Mouse (Mus musculus): ENCODE data around the gene B230118H07Rik. TPM values are rescaled to one million over a fixed set of nuclear protein-coding genes. Genes with fewer than 3 reads are reported as not detected.
A peak's percentile ranks its signal among the peaks of the same experiment; 100 is the strongest.

The B230118H07Rik gene
- polyA plus RNA-seq, 1 experiment from 2014 or later: 14.9 TPM

GRCm38 (mm10) chr2:101638979-101639839 lies 10.1 kb downstream of the B230118H07Rik start:
- no peaks in the 10 kb centered on the region for H3K36me3 ChIP-seq (replicated peaks)
- H3K27ac ChIP-seq (replicated peaks): no peak overlapping the region
- no peak for ATAC-seq (ENCODE audit: insufficient read depth)
- H3K4me1 ChIP-seq (replicated peaks): no peaks in the 10 kb centered on the region
- H3K4me2 ChIP-seq: no peak overlapping the region
- no peak overlapping the region for H3K9ac ChIP-seq
- no peaks in the 10 kb centered on the region for H3K27me3 ChIP-seq
- 71% methylated on average over 7 of the region's 7 CpGs for WGBS (ENCODE audit: insufficient replicate concordance)
- H3K4me3 ChIP-seq (replicated peaks): no peak overlapping the region
- H3K9me3 ChIP-seq (replicated peaks): no peaks in the 10 kb centered on the region

- H3K36me3 ChIP-seq (replicated peaks): no peaks in the 10 kb centered on the region
- WGBS (ENCODE audit: insufficient replicate concordance): 1% methylated on average over 31 of the region's 31 CpGs
- peak overlapping the region; percentile 53 for H3K27ac ChIP-seq (replicated peaks)
- peak overlapping the region; percentile 77 for H3K4me2 ChIP-seq
- H3K4me3 ChIP-seq (replicated peaks): peak overlapping the region; percentile 68
- ATAC-seq (ENCODE audit: insufficient read depth): peak; percentile 98
- H3K27me3 ChIP-seq: no peaks in the 10 kb centered on the region
- peaks cover 8% of the 10 kb centered on the region; the same call in 1 of the 2 replicates for H3K4me1 ChIP-seq (replicated peaks)
- peak overlapping the region; percentile 58 for H3K9ac ChIP-seq
- H3K9me3 ChIP-seq (replicated peaks): no peaks in the 10 kb centered on the region
These were observed 20.8 kb downstream of the B230118H07Rik start for GRCm38 (mm10) chr2:101628297-101629236.

- H3K4me2 ChIP-seq: no peak overlapping the region
- H3K4me3 ChIP-seq (replicated peaks): no peak overlapping the region
- no peak overlapping the region for H3K9ac ChIP-seq
- no peak overlapping the region for H3K27ac ChIP-seq (replicated peaks)
- no peaks in the 10 kb centered on the region for H3K27me3 ChIP-seq
- ATAC-seq (ENCODE audit: insufficient read depth): no peak
- no peaks in the 10 kb centered on the region for H3K9me3 ChIP-seq (replicated peaks)
- no peaks in the 10 kb centered on the region for H3K36me3 ChIP-seq (replicated peaks)
- peaks cover 8% of the 10 kb centered on the region; the same call in 1 of the 2 replicates for H3K4me1 ChIP-seq (replicated peaks)
These were observed 22.1 kb downstream of the B230118H07Rik start for GRCm38 (mm10) chr2:101627227-101627626.

GRCm38 (mm10) chr2:101624526-101624925 lies 24.8 kb downstream of the B230118H07Rik start, which contains the start of gene Rag2:
Rag2 (plus strand) TSS chr2:101624718.
- Histone ChIP-seq H3K9me3 (replicated peaks) (no peaks in the 10 kb centered on the region), H3K4me1 (replicated peaks) (peaks cover 8% of the 10 kb centered on the region; the same call in 1 of the 2 replicates), H3K27ac (replicated peaks) (no peak within 1 kb of the TSS), H3K4me3 (replicated peaks) (no peak within 1 kb of the TSS), H3K4me2 (no peak within 1 kb of the TSS), H3K9ac (no peak within 1 kb of the TSS), H3K27me3 (no peaks in the 10 kb centered on the region), H3K36me3 (replicated peaks) (no peaks in the 10 kb centered on the region)
- no peak for ATAC-seq (ENCODE audit: insufficient read depth)
- 38% methylated on average over 4 of the region's 4 CpGs for WGBS (ENCODE audit: insufficient replicate concordance)

- ATAC-seq (ENCODE audit: insufficient read depth): no peak
- WGBS (ENCODE audit: insufficient replicate concordance): 42% methylated on average over 2 of the region's 2 CpGs
- Histone ChIP-seq H3K27me3 (no peaks in the 10 kb centered on the region), H3K4me3 (replicated peaks) (no peak overlapping the region), H3K9me3 (replicated peaks) (no peaks in the 10 kb centered on the region), H3K27ac (replicated peaks) (no peak overlapping the region), H3K9ac (no peak overlapping the region), H3K4me1 (replicated peaks) (peaks cover 7% of the 10 kb centered on the region; the same call in 1 of the 2 replicates), H3K4me2 (no peak overlapping the region), H3K36me3 (replicated peaks) (no peaks in the 10 kb centered on the region)
These were observed 25.3 kb downstream of the B230118H07Rik start for GRCm38 (mm10) chr2:101624011-101624410.

- no peaks in the 10 kb centered on the region for H3K27me3 ChIP-seq
- no peaks in the 10 kb centered on the region for H3K36me3 ChIP-seq (replicated peaks)
- no peak overlapping the region for H3K4me2 ChIP-seq
- H3K4me3 ChIP-seq (replicated peaks): no peak overlapping the region
- H3K9ac ChIP-seq: no peak overlapping the region
- 60% methylated on average over 2 of the region's 2 CpGs for WGBS (ENCODE audit: insufficient replicate concordance)
- H3K27ac ChIP-seq (replicated peaks): no peak overlapping the region
- 0 out of 2 replicates have a peak, but pooled peaks cover under 1% of the 10 kb centered on the region for H3K4me1 ChIP-seq (replicated peaks)
- ATAC-seq (ENCODE audit: insufficient read depth): no peak
- no peaks in the 10 kb centered on the region for H3K9me3 ChIP-seq (replicated peaks)
These were observed 26.3 kb downstream of the B230118H07Rik start for GRCm38 (mm10) chr2:101623042-101623441.

GRCm38 (mm10) chr2:101621611-101622010 lies 27.7 kb downstream of the B230118H07Rik start:
- H3K9ac ChIP-seq: no peak overlapping the region
- no peaks in the 10 kb centered on the region for H3K9me3 ChIP-seq (replicated peaks)
- H3K36me3 ChIP-seq (replicated peaks): no peaks in the 10 kb centered on the region
- H3K4me3 ChIP-seq (replicated peaks): no peak overlapping the region
- no peaks in the 10 kb centered on the region for H3K4me1 ChIP-seq (replicated peaks)
- WGBS (ENCODE audit: insufficient replicate concordance): 19% methylated on average over 7 of the region's 7 CpGs
- H3K27me3 ChIP-seq: no peaks in the 10 kb centered on the region
- no peak overlapping the region for H3K27ac ChIP-seq (replicated peaks)
- ATAC-seq (ENCODE audit: insufficient read depth): no peak
- no peak overlapping the region for H3K4me2 ChIP-seq

- no peaks in the 10 kb centered on the region for H3K4me1 ChIP-seq (replicated peaks)
- no peak overlapping the region for H3K4me2 ChIP-seq
- H3K9me3 ChIP-seq (replicated peaks): no peaks in the 10 kb centered on the region
- no peak overlapping the region for H3K9ac ChIP-seq
- H3K27ac ChIP-seq (replicated peaks): no peak overlapping the region
- 47% methylated on average over 3 of the region's 3 CpGs for WGBS (ENCODE audit: insufficient replicate concordance)
- no peak for ATAC-seq (ENCODE audit: insufficient read depth)
- H3K4me3 ChIP-seq (replicated peaks): no peak overlapping the region
- H3K27me3 ChIP-seq: no peaks in the 10 kb centered on the region
- no peaks in the 10 kb centered on the region for H3K36me3 ChIP-seq (replicated peaks)
These were observed 28.4 kb downstream of the B230118H07Rik start for GRCm38 (mm10) chr2:101620899-101621298.

GRCm38 (mm10) chr2:101618373-101618772 lies 31.0 kb downstream of the B230118H07Rik start:
- Histone ChIP-seq H3K4me3 (replicated peaks) (no peak overlapping the region), H3K9me3 (replicated peaks) (no peaks in the 10 kb centered on the region), H3K27me3 (no peaks in the 10 kb centered on the region), H3K9ac (no peak overlapping the region), H3K4me1 (replicated peaks) (no peaks in the 10 kb centered on the region), H3K27ac (replicated peaks) (no peak overlapping the region), H3K4me2 (no peak overlapping the region), H3K36me3 (replicated peaks) (no peaks in the 10 kb centered on the region)
- WGBS (ENCODE audit: insufficient replicate concordance): 34% methylated on average over 4 of the region's 4 CpGs
- ATAC-seq (ENCODE audit: insufficient read depth): no peak

- Histone ChIP-seq H3K27me3 (no peaks in the 10 kb centered on the region), H3K27ac (replicated peaks) (no peak overlapping the region), H3K4me1 (replicated peaks) (no peaks in the 10 kb centered on the region), H3K9me3 (replicated peaks) (no peaks in the 10 kb centered on the region), H3K4me2 (no peak overlapping the region), H3K4me3 (replicated peaks) (no peak overlapping the region), H3K36me3 (replicated peaks) (no peaks in the 10 kb centered on the region), H3K9ac (no peak overlapping the region)
- 55% methylated on average over 10 of the region's 10 CpGs for WGBS (ENCODE audit: insufficient replicate concordance)
- no peak for ATAC-seq (ENCODE audit: insufficient read depth)
These were observed 33.6 kb downstream of the B230118H07Rik start for GRCm38 (mm10) chr2:101615464-101616305.
